Mouse (Mus musculus) lung, postnatal 0 days (tissue): ENCODE data around the gene Stradb.
A peak's percentile ranks its signal among the peaks of the same experiment; 100 is the strongest.

Source experiments
- CTCF ChIP-seq: IDR thresholded peaks from 2 replicates; pipeline ENCODE4 v1.5.1; 2016; ENCODE audit warnings: antibody characterized with exemption, mild to moderate bottlenecking
- EP300 ChIP-seq: IDR thresholded peaks from 2 replicates; pipeline ENCODE4 v1.6.1; 2016; ENCODE audit warnings: antibody characterized with exemption, mild to moderate bottlenecking, control low read depth

DNA sequence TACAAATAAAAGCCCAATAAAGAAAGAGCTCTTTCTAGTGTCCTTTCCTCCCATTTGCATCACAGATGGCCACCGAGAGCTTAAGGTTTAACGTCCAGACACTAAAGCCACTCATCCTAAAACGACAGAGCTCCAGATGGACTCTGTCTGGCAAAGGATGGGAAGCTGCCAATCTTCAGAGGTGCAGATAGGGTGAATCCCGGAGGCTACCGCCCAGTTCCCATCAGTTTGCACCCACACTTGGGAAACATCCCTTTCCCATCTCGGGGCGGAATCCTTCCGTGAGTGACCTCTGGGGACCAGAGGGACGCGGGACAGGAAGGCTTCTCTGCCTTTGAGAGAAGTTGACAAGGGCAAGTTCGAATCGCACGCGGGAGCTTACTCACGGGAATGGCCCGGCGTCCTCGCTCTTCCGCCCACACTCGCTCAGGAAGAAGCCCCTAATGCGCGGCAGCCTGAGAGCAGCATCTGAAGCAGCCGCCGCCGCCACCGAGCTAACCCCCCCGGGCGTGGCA lies 414 bp upstream of the Stradb start:
- TF ChIP-seq CTCF = 0 out of 2 replicates have a peak, but pooled peaks have one; percentile 8
- TF ChIP-seq EP300 = no peak
